Mouse (Mus musculus): ENCODE measurements around the gene Vmn1r90. TPM values are rescaled to one million over a fixed set of nuclear protein-coding genes. Genes with fewer than 3 reads are reported as not detected.
"Not testable (repeated sequence)": the region's sequence is repeated elsewhere in the genome, so short reads cannot be mapped to it uniquely, and the experiment has no call there.

The Vmn1r90 gene
- 0.29 TPM in 2 replicates for polyA plus RNA-seq (2015; fragmentation: Nextera tagmentation; extraction: Ambion mirVana)

- Histone ChIP-seq H3K9ac (ENCODE audit: low read depth, low read length) (no peak within 1 kb of the TSS), H3K27ac (ENCODE audit: low read depth, low read length) (no peak within 1 kb of the TSS), H3K4me3 (ENCODE audit: low read length) (no peak within 1 kb of the TSS), H3K4me2 (ENCODE audit: low read length) (no peak within 1 kb of the TSS), H3K36me3 (ENCODE audit: control insufficient read depth, insufficient read depth, low read length) (no peaks in the 10 kb centered on the region), H3K4me1 (ENCODE audit: control insufficient read depth, insufficient read depth, low read depth, low read length) (no peaks in the 10 kb centered on the region), H3K9me3 (ENCODE audit: control insufficient read depth, low read length) (peaks cover 14% of the 10 kb centered on the region), H3K27me3 (replicated peaks; ENCODE audit: control insufficient read depth, insufficient read depth, low read length) (no peaks in the 10 kb centered on the region)
- WGBS = 79% methylated on average over 1 of the region's 1 CpGs
- no peak for ATAC-seq
These were observed at the start of gene Vmn1r90 for GRCm38 (mm10) chr7:14563406-14563805. Vmn1r90 (minus strand) TSS chr7:14563506.

GRCm38 (mm10) chr7:14593009-14593408 lies 29.7 kb upstream of the Vmn1r90 start:
- H3K27ac ChIP-seq (ENCODE audit: low read depth, low read length); H3K36me3 ChIP-seq (ENCODE audit: control insufficient read depth, insufficient read depth, low read length); H3K27me3 ChIP-seq (replicated peaks; ENCODE audit: control insufficient read depth, insufficient read depth, low read length); H3K4me1 ChIP-seq (ENCODE audit: control insufficient read depth, insufficient read depth, low read depth, low read length); H3K4me3 ChIP-seq (ENCODE audit: low read length); H3K9ac ChIP-seq (ENCODE audit: low read depth, low read length); H3K4me2 ChIP-seq (ENCODE audit: low read length); ATAC-seq; H3K9me3 ChIP-seq (ENCODE audit: control insufficient read depth, low read length): not testable (repeated sequence)
- WGBS = 60% methylated on average over 8 of the region's 8 CpGs

DNA sequence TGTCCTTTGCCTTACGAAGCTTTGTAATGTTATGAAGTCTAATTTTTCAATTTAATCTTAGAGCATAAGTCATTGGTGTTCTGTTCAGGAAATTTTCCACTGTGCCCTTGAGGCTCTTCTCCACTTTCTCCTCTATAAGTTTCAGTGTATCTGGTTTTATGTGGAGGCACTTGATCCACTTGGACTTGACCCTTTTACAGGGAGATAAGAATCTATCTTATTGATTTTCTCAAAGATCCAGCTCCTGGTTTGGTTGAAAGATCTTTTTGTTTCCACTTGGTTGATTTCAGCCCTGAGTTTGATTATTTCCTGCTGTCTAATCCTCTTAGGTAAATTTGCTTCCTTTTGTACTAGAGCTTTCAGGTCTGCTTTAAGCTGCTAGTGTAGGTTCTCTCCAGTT lies 11.0 kb downstream of the Vmn1r90 start:
- Histone ChIP-seq H3K9ac (ENCODE audit: low read depth, low read length) (no peak overlapping the region), H3K9me3 (ENCODE audit: control insufficient read depth, low read length) (peaks cover 7% of the 10 kb centered on the region), H3K4me3 (ENCODE audit: low read length) (no peak overlapping the region), H3K27me3 (replicated peaks; ENCODE audit: control insufficient read depth, insufficient read depth, low read length) (no peaks in the 10 kb centered on the region), H3K4me2 (ENCODE audit: low read length) (no peak overlapping the region), H3K27ac (ENCODE audit: low read depth, low read length) (no peak overlapping the region), H3K36me3 (ENCODE audit: control insufficient read depth, insufficient read depth, low read length) (no peaks in the 10 kb centered on the region), H3K4me1 (ENCODE audit: control insufficient read depth, insufficient read depth, low read depth, low read length) (no peaks in the 10 kb centered on the region)
- 89% methylated on average over 1 of the region's 1 CpGs for WGBS
- ATAC-seq = no peak

DNA sequence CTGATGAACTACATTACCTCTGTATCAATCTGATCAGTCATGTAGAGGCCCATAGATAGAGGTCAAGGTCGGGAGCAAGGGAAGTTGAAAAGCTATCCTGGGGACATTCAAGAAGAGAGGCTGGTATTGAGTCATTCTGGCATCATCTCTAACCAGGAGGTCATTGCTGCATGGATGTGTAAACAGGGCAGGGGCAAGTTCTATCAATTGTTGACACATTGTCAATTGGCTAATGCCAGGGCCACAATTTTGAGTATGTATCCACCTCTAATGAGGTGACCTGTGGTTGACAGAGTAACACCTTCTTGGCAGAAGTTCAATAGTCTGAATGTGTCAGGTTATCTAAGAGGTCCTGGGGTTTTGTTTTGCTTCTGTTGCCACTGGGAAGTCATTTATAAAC lies 38.0 kb downstream of the Vmn1r90 start:
- H3K9ac ChIP-seq (ENCODE audit: low read depth, low read length) = no peak overlapping the region
- H3K4me1 ChIP-seq (ENCODE audit: control insufficient read depth, insufficient read depth, low read depth, low read length) = no peaks in the 10 kb centered on the region
- no peaks in the 10 kb centered on the region for H3K36me3 ChIP-seq (ENCODE audit: control insufficient read depth, insufficient read depth, low read length)
- WGBS = 62% methylated on average over 1 of the region's 1 CpGs
- H3K27ac ChIP-seq (ENCODE audit: low read depth, low read length) = no peak overlapping the region
- no peak overlapping the region for H3K4me2 ChIP-seq (ENCODE audit: low read length)
- no peak for ATAC-seq
- no peak overlapping the region for H3K4me3 ChIP-seq (ENCODE audit: low read length)
- no peaks in the 10 kb centered on the region for H3K27me3 ChIP-seq (replicated peaks; ENCODE audit: control insufficient read depth, insufficient read depth, low read length)
- H3K9me3 ChIP-seq (ENCODE audit: control insufficient read depth, low read length) = peaks cover 25% of the 10 kb centered on the region

GRCm38 (mm10) chr7:14522636-14523035 lies 40.7 kb downstream of the Vmn1r90 start:
- no peaks in the 10 kb centered on the region for H3K36me3 ChIP-seq (ENCODE audit: control insufficient read depth, insufficient read depth, low read length)
- no peak overlapping the region for H3K9ac ChIP-seq (ENCODE audit: low read depth, low read length)
- H3K4me2 ChIP-seq (ENCODE audit: low read length) = no peak overlapping the region
- no peaks in the 10 kb centered on the region for H3K4me1 ChIP-seq (ENCODE audit: control insufficient read depth, insufficient read depth, low read depth, low read length)
- H3K4me3 ChIP-seq (ENCODE audit: low read length) = no peak overlapping the region
- H3K27me3 ChIP-seq (replicated peaks; ENCODE audit: control insufficient read depth, insufficient read depth, low read length) = no peaks in the 10 kb centered on the region
- H3K27ac ChIP-seq (ENCODE audit: low read depth, low read length) = no peak overlapping the region
- ATAC-seq = no peak
- H3K9me3 ChIP-seq (ENCODE audit: control insufficient read depth, low read length) = peaks cover 27% of the 10 kb centered on the region
- 88% methylated on average over 1 of the region's 1 CpGs for WGBS

DNA sequence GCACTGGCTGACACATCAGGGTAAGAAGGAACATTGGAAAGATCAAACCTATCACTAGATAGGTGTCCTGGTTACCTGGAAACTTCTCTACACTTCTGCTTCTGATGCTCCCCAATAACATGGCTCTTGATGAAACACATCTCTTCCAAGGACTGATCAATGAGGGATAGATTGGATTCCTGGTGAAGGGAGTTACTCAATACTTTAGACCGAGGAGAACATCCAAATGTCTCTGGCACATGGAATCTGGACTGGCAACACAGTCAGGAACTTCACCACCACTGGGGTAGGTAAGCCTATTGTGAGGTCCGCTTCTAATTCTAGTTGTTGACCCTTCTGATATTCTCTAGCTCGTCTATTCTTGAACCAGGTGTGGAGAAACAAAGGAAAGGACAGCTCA lies 45.0 kb downstream of the Vmn1r90 start:
- H3K4me3 ChIP-seq (ENCODE audit: low read length) = no peak overlapping the region
- H3K36me3 ChIP-seq (ENCODE audit: control insufficient read depth, insufficient read depth, low read length) = no peaks in the 10 kb centered on the region
- no peaks in the 10 kb centered on the region for H3K4me1 ChIP-seq (ENCODE audit: control insufficient read depth, insufficient read depth, low read depth, low read length)
- WGBS = 68% methylated on average over 3 of the region's 3 CpGs
- no peak overlapping the region for H3K9ac ChIP-seq (ENCODE audit: low read depth, low read length)
- H3K4me2 ChIP-seq (ENCODE audit: low read length) = no peak overlapping the region
- H3K9me3 ChIP-seq (ENCODE audit: control insufficient read depth, low read length) = peaks cover 31% of the 10 kb centered on the region
- no peak for ATAC-seq
- H3K27me3 ChIP-seq (replicated peaks; ENCODE audit: control insufficient read depth, insufficient read depth, low read length) = no peaks in the 10 kb centered on the region
- H3K27ac ChIP-seq (ENCODE audit: low read depth, low read length) = no peak overlapping the region

Other genes starting within 250 kb of the Vmn1r90 start
- gene Obox8, start 229.9 kb downstream of the Vmn1r90 start, polyA plus RNA-seq (2015; fragmentation: Nextera tagmentation; extraction: Ambion mirVana) = not detected in 2 replicates
- not detected in 2 replicates for gene Sult2a8, start 116.7 kb downstream of the Vmn1r90 start, polyA plus RNA-seq (2015; fragmentation: Nextera tagmentation; extraction: Ambion mirVana)
- not detected in 2 replicates for gene Sult2a7, start 69.3 kb downstream of the Vmn1r90 start, polyA plus RNA-seq (2015; fragmentation: Nextera tagmentation; extraction: Ambion mirVana)
- not detected in 2 replicates for gene Obox7, start 96.0 kb upstream of the Vmn1r90 start, polyA plus RNA-seq (2015; fragmentation: Nextera tagmentation; extraction: Ambion mirVana)